Mouse (Mus musculus) spleen, adult 2 months (tissue): ENCODE data around the gene Fgfr2.

Source experiments
- CTCF ChIP-seq: fragments of 200-500 bp; IDR thresholded peaks from 2 replicates; pipeline ENCODE4 v1.5.1; 2011; ENCODE audit warnings: mild to moderate bottlenecking, inconsistent platforms; ENCODE audit not compliant: insufficient read depth, insufficient read length, insufficient replicate concordance; ENCODE audit errors: extremely low read depth
- POLR2A ChIP-seq: fragments of 200-500 bp; IDR thresholded peaks from 2 replicates; pipeline ENCODE4 v1.6.1; 2011; ENCODE audit warnings: low read depth, low read length, inconsistent platforms

- TF ChIP-seq CTCF (no peak), POLR2A (no peak)
These were observed 219.4 kb downstream of the Fgfr2 start for GRCm38 (mm10) chr7:132903796-132904195.
